In the genomic region with DNA sequence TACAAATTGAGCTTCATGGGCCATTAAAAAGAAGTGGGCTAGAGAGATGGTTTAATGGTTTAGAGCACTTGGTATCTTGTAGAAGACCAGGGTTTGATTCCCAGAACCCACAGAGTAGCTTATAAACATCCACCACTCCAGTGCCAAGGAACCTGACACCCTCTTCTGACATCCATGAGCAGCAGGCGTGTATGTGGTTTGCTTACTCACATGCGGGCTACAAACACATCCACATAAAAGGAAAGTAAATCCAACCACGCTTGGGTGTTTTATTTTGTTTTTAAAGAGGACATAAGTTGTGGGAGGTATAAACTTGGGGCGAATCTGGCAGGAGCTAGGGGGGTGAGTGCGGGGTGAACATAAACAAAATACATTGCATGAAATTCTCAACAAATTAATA, we compare ENCODE assay signal across 26 mouse cellular contexts.
"Had no signal": no experiment of that assay in that cellular context is flagged by ENCODE, and none has a peak within 500 bp of the region (broad histone marks: within the 10 kb centered on the region; RNA-seq: fewer than 3 reads in every experiment).

No protein-coding gene starts in this region.

- H3K9ac ChIP-seq: heart, embryonic 13.5 days; heart, embryonic 15.5 days; hindbrain, embryonic 14.5 days; intestine, embryonic 15.5 days; kidney, embryonic 15.5 days; limb, embryonic 13.5 days; limb, embryonic 15.5 days; liver, embryonic 12.5 days; liver, embryonic 14.5 days had no signal

- ATAC-seq: hindbrain, embryonic 16.5 days; inflammation-experienced regulatory T-cells, adult 6 months; intestine, embryonic 15.5 days; intestine, postnatal 0 days; liver, embryonic 12.5 days had no signal

- H3K4me1 ChIP-seq: heart, embryonic 13.5 days; heart, embryonic 15.5 days; intestine, embryonic 15.5 days; kidney, embryonic 15.5 days; limb, embryonic 13.5 days; limb, embryonic 15.5 days; liver, embryonic 12.5 days had no signal

- H3K9me3 ChIP-seq: intestine, embryonic 15.5 days; kidney, embryonic 15.5 days; limb, embryonic 13.5 days; limb, embryonic 15.5 days; liver, embryonic 12.5 days had no signal

- H3K27me3 ChIP-seq: heart, embryonic 13.5 days; heart, embryonic 15.5 days; intestine, embryonic 15.5 days; kidney, embryonic 15.5 days; limb, embryonic 13.5 days; limb, embryonic 15.5 days; liver, embryonic 12.5 days had no signal

- H3K4me2 ChIP-seq: heart, embryonic 11.5 days; heart, embryonic 13.5 days; heart, embryonic 15.5 days; hindbrain, embryonic 14.5 days; intestine, embryonic 15.5 days; kidney, embryonic 15.5 days; limb, embryonic 13.5 days; limb, embryonic 15.5 days; liver, embryonic 12.5 days had no signal

- H3K27ac ChIP-seq: heart, adult 2 months; heart, embryonic 13.5 days; heart, embryonic 15.5 days; hindbrain, embryonic 14.5 days; intestine, embryonic 15.5 days; kidney, embryonic 15.5 days; limb, embryonic 13.5 days; limb, embryonic 15.5 days; liver, embryonic 12.5 days; liver, embryonic 14.5 days had no signal

- DNase-seq: gastrocnemius, postnatal 14 days; gastrocnemius, postnatal 36 days; heart, adult 2 months; heart, postnatal 14 days; heart, postnatal 36 days; kidney, adult 18-20 months; kidney, adult 8-10 months; kidney, postnatal 10 days; kidney, postnatal 25 days; kidney, postnatal 4 days; layer of hippocampus, adult 9-11 months; layer of hippocampus, postnatal 36 days; left cerebral cortex, postnatal 4 days had no signal

- H3K36me3 ChIP-seq: heart, embryonic 13.5 days; heart, embryonic 15.5 days; intestine, embryonic 15.5 days; kidney, embryonic 15.5 days; limb, embryonic 13.5 days; limb, embryonic 15.5 days; liver, embryonic 12.5 days had no signal

- H3K4me3 ChIP-seq: heart, adult 2 months; heart, embryonic 13.5 days; heart, embryonic 15.5 days; intestine, embryonic 15.5 days; kidney, embryonic 15.5 days; limb, embryonic 13.5 days; limb, embryonic 15.5 days; liver, embryonic 12.5 days had no signal
